Mouse (Mus musculus) small intestine, adult 2 months (tissue): ENCODE data around the gene Gtf2h3. TPM values are rescaled to one million over a fixed set of nuclear protein-coding genes. Genes with fewer than 3 reads are reported as not detected.
A peak's percentile ranks its signal among the peaks of the same experiment; 100 is the strongest.

ENCODE experiments used
- H3K27ac ChIP-seq: fragments of 200-500 bp; 2 replicates; pipeline ENCODE4 v1.5.1; 2012; ENCODE audit warnings: low read depth, low read length, control low read depth, inconsistent platforms; ENCODE audit not compliant: insufficient read depth
- H3K27me3 ChIP-seq: fragments of 200-500 bp; 2 replicates; pipeline ENCODE4 v1.6.1; 2012; ENCODE audit warnings: mild to moderate bottlenecking, moderate library complexity, low read length, inconsistent platforms; ENCODE audit not compliant: control insufficient read depth, insufficient read depth
- H3K36me3 ChIP-seq: fragments of 200-500 bp; 2 replicates; pipeline ENCODE4 v1.6.1; 2012; ENCODE audit warnings: mild to moderate bottlenecking, low read length, control low read depth, inconsistent platforms; ENCODE audit not compliant: control insufficient read depth, insufficient read depth
- H3K4me1 ChIP-seq: fragments of 200-500 bp; 2 replicates; pipeline ENCODE4 v1.6.1; 2012; ENCODE audit warnings: low read length, inconsistent platforms, mixed read lengths; ENCODE audit not compliant: control insufficient read depth, insufficient read depth, insufficient read length
- H3K4me3 ChIP-seq: fragments of 200-500 bp; 2 replicates; pipeline ENCODE4 v1.5.1; 2012; ENCODE audit warnings: low read depth, mild to moderate bottlenecking, control low read depth, inconsistent platforms, low read length, moderate library complexity
- CTCF ChIP-seq: fragments of 200-500 bp; IDR thresholded peaks from 2 replicates; pipeline ENCODE4 v1.5.1; 2012; ENCODE audit warnings: low read depth, mild to moderate bottlenecking, control low read depth, inconsistent platforms, low read length, moderate library complexity, mixed read lengths; ENCODE audit not compliant: insufficient replicate concordance, insufficient read length; ENCODE audit errors: extremely low read depth
- POLR2A ChIP-seq: fragments of 200-500 bp; IDR thresholded peaks from 2 replicates; pipeline ENCODE4 v1.6.1; 2012; ENCODE audit warnings: low read depth, mild to moderate bottlenecking, control low read depth, inconsistent platforms, low read length, moderate library complexity
- WGBS: fragments of 180-500 bp; shearing (Covaris S2); methylation state at CpG from one replicate; pipeline ENCODE4 v1.1.7; 2018; 5-methylcytosine and 5-hydroxymethylcytosine counted together
- polyA plus RNA-seq: library from polyadenylated mRNA; depleted of rRNA; stranded (reverse); fragments of >200 nt; gene quantifications from 2 replicates; pipeline ENCODE4 v1.2.3, GENCODE M21; 2012; rRNA removed

Gene Gtf2h3
- polyA plus RNA-seq, 1 experiment: 20.0 TPM

DNA sequence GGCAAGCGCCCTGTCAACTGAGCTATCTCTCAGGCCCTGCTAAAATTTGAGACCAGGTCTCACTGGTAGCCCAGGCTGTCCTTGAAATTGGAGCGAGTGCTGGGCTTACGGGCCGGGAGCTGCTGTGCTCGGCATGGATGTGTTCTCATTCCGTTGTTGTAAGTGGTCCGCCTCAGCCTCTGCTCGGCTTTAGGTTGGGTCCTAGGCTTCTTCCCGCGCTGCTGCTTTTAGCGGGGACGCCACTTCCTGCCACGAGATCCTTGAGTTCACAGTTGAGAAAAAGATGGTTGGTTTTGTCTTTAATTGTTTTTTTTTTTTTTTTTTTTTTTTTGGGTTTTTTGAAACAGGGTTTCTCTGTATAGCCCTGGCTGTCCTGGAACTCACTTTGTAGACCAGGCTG lies 58.9 kb downstream of the Gtf2h3 start:
- no peak for TF ChIP-seq POLR2A
- TF ChIP-seq CTCF: no peak
- Histone ChIP-seq H3K27me3 (no peaks in the 10 kb centered on the region), H3K4me1 (peaks cover 3% of the 10 kb centered on the region), H3K36me3 (peaks cover 87% of the 10 kb centered on the region), H3K27ac (0 out of 2 replicates have a peak overlapping the region, but pooled peaks have one; percentile 3), H3K4me3 (peak overlapping the region; percentile 6; the same call in 1 of the 2 replicates)
- WGBS: 96% methylated on average over 13 of the region's 13 CpGs

Other genes starting within 250 kb of the Gtf2h3 start
- gene Cdk2ap1, start 216.1 kb upstream of the Gtf2h3 start, polyA plus RNA-seq: 27.4 and 52.8 TPM in 2 replicates
- gene Sbno1, start 153.1 kb upstream of the Gtf2h3 start, polyA plus RNA-seq: 5.9 and 8.1 TPM in 2 replicates
- 34.1 and 70.7 TPM in 2 replicates for gene Kmt5a, start 139.2 kb upstream of the Gtf2h3 start, polyA plus RNA-seq
- gene Rilpl2, start 100.8 kb upstream of the Gtf2h3 start, polyA plus RNA-seq: 24.3 and 29.3 TPM in 2 replicates
- gene Snrnp35, start 96.0 kb upstream of the Gtf2h3 start, polyA plus RNA-seq: 1.2 and 1.8 TPM in 2 replicates
- 2.3 and 2.9 TPM in 2 replicates for gene Rilpl1, start 47.7 kb upstream of the Gtf2h3 start, polyA plus RNA-seq
- gene Tmed2, start 38.4 kb upstream of the Gtf2h3 start, polyA plus RNA-seq: 182 and 188 TPM in 2 replicates
- 8.7 and 12.1 TPM in 2 replicates for gene Ddx55, start 26.3 kb upstream of the Gtf2h3 start, polyA plus RNA-seq
- gene Eif2b1, start within 50 bp of the Gtf2h3 start, polyA plus RNA-seq: 9.1 and 12.5 TPM in 2 replicates
- 56.9 and 170 TPM in 2 replicates for gene Atp6v0a2, start 49.4 kb downstream of the Gtf2h3 start, polyA plus RNA-seq
- 0.10 TPM in 2 replicates for gene Dnah10, start 145.9 kb downstream of the Gtf2h3 start, polyA plus RNA-seq